Mouse (Mus musculus) brain, embryonic 14.5 days (tissue): Measurements from ENCODE around the gene Arsj.

Source experiments
- CTCF ChIP-seq: fragments of 200-500 bp; IDR thresholded peaks from 2 replicates; pipeline ENCODE4 v1.5.1; 2012; ENCODE audit warnings: inconsistent platforms, mild to moderate bottlenecking, moderate library complexity, borderline replicate concordance; ENCODE audit not compliant: insufficient read depth, insufficient read length; ENCODE audit errors: extremely low read depth
- POLR2A ChIP-seq: fragments of 200-500 bp; IDR thresholded peaks from 2 replicates; pipeline ENCODE4 v1.6.1; 2012; ENCODE audit warnings: mild to moderate bottlenecking, inconsistent platforms, borderline replicate concordance; ENCODE audit not compliant: poor library complexity, insufficient read depth, insufficient read length, severe bottlenecking; ENCODE audit errors: extremely low read depth

- no peak for TF ChIP-seq CTCF
- no peak for TF ChIP-seq POLR2A
These were observed 10.2 kb downstream of the Arsj start for GRCm38 (mm10) chr3:126373721-126374120.
